Mouse (Mus musculus): ENCODE results near the gene Gnb5. TPM values are rescaled to one million over a fixed set of nuclear protein-coding genes. Genes with fewer than 3 reads are reported as not detected.

Gnb5 gene
- total RNA-seq, 2 experiments from 2014 or later: 115 to 125 TPM

- no peak for DNase-seq (ENCODE audit: extremely low spot score in 1 of 2, low spot score in 2 of 2)
- intact Hi-C loops (cut with DNase I): no loop called here
Measured at GRCm38 (mm10) chr9:75385218-75385974, 79.3 kb downstream of the Gnb5 start.

GRCm38 (mm10) chr9:75393251-75393650, 87.2 kb downstream of the Gnb5 start:
- intact Hi-C loops (cut with DNase I): no loop called here
- no peak for DNase-seq (ENCODE audit: extremely low spot score in 1 of 2, low spot score in 2 of 2)

Other genes starting within 250 kb of the Gnb5 start
- gene Myo5a, start 235.3 kb upstream of the Gnb5 start, total RNA-seq (2021): 100 to 1,000 TPM; 235 to 265 TPM
- gene Myo5c, start 74.3 kb upstream of the Gnb5 start, total RNA-seq (2021): 1 to 10 TPM; 1.3 to 1.4 TPM
- under 1 TPM in 1 of 2 experiments, not detected in 1; 0.36 TPM for gene Bcl2l10, start 41.5 kb downstream of the Gnb5 start, total RNA-seq (2021)
- gene Mapk6, start 103.7 kb downstream of the Gnb5 start, total RNA-seq (2021): 10 to 100 TPM; 86.7 to 89.3 TPM
- 10 to 100 TPM; 26.9 to 29.0 TPM for gene Leo1, start 135.2 kb downstream of the Gnb5 start, total RNA-seq (2021)